Mouse (Mus musculus): ENCODE data around the gene Arf1.
A peak's percentile ranks its signal among the peaks of the same experiment; 100 is the strongest.
"Not testable (repeated sequence)": the region's sequence is repeated elsewhere in the genome, so short reads cannot be mapped to it uniquely, and the experiment has no call there.

Arf1 gene

DNA sequence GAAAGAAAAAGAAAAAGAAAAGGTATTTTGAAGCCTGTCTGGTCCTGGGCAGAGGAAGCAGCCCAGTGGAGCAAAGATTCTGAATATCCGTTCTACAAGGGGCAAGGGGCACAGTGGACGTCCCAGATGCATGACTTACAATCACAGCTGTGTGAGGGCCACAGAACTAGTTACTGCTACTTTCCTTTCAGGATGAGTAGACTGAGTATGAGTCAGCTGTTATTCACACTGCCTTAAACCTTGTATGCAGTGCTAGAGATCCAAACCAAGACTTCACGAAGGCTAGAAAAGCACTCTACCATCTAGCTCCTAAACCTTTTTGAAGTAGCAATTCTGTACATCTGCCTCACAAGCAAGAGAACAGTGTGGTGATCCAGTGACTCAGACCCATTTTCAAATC, 1.8 kb downstream of the Arf1 start:
- no peak for DNase-seq (ENCODE audit: low spot score)

DNA sequence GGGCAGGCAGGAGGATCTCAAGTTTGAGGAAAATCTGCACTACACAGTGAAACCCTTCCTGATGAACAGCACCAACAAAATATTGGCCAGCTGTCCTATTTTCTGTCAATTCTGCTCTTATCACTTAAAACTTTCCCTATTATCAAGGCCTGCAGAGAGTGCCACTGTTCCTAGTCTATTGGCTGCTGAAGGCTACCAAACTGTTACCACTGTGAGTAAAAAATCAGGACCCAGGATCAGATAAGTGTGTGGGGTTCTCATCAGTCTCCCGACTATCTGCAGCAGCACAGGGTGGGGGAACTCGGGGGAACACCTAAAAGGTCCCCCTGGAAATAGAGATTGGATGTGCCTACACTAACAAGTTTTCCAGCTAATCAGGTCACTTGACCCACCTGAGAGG, 2.9 kb downstream of the Arf1 start:
- DNase-seq (ENCODE audit: low spot score): no peak

DNA sequence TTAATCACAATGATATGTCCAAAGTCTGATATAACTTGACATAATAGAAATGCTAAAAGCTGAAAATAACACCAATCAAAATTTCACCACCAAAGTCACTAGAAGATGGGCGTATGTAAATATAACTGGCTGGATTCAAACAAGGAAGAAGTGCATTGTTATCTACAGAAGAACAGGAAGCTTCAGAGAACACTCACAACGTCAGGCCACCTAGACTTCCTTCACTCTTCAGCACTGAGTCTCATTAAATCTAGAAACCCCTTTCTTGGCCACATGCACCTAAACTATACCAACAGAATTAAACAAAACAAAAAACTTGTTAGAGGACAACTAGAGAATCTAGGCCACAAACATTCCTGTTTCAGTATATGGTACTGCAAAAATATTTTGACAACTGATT, 3.6 kb downstream of the Arf1 start:
- no peak for DNase-seq (ENCODE audit: low spot score)

- no peak for DNase-seq (ENCODE audit: low spot score)
Observed at GRCm38 (mm10) chr11:59224025-59224424, 4.0 kb downstream of the Arf1 start.

DNA sequence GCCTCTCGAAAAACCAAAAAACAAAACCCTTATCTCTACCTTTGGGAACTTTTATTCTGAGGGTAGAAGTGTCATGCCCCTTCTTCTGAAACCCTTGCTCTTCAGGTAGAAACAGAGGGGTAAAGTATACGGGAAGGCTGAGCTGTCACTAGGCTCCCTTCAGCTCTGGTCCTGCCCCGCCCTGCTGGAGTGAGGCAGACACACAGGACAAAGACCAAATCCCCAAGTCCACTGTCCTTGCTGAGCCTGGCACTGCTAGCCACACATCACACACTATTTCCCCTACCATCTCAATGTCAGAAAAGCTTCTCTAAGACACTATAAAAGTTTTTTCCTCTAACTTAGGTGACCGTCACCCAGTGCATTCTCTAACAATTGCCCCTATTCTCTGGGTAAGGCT, 5.8 kb downstream of the Arf1 start:
- DNase-seq (ENCODE audit: low spot score): no peak

DNA sequence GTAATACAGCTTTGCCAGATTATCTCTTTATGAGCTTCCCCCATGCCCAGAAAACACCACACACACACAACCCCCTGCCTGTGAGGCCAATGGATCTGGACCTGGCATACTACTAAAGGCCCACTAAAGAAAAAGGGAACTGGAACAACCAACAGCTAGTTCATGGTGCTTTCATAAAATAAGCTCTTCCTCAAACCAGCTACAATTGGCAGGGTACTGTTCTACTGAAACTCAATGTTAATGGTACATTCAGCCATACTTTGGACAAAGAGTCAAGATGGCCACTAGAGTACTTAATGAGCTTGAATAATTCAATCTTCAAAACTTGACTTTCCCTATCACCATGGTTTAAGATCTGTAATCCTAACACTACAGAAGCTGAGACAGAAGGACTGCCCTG, 6.5 kb downstream of the Arf1 start:
- DNase-seq (ENCODE audit: low spot score): no peak

- DNase-seq (ENCODE audit: low spot score): no peak
Observed at GRCm38 (mm10) chr11:59219064-59219463, 9.0 kb downstream of the Arf1 start.

DNA sequence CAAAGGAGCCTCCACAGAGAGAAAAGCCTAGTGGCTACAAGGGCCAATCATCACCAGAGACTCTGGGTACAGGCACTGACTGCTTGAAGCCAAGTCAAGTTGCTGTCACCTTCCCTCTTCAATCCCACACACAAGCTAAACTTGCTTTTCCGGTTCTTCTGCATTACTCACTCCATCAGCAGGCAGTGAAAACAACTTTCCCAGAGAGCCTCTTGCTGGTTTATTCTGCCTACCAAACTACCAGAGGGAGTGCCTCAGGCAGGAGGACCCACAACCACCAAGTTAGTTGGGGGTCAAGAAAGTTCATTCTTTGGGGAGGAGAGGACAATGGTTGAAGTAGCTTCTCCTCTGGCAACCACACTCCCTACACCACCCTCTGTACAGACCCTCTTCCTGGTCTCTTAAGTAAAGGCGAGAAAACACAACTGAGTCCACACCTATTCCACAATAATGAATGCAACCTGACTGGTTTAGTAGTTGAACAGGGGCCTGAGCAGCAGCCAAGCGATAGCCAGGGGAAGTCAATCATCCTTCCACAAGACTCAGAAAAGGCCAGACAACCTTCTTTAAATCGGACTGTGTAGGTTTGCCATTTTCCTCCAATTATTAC, 9.6 kb downstream of the Arf1 start:
- peak; percentile 68 for DNase-seq (ENCODE audit: low spot score)

- no peak for DNase-seq (ENCODE audit: low spot score)
Observed at GRCm38 (mm10) chr11:59216955-59217354, 11.1 kb downstream of the Arf1 start.

GRCm38 (mm10) chr11:59212892-59213494, 15.1 kb downstream of the Arf1 start:
- DNase-seq (ENCODE audit: low spot score): no peak

- DNase-seq (ENCODE audit: low spot score): not testable (repeated sequence)
Observed at GRCm38 (mm10) chr11:59212320-59212719, 15.8 kb downstream of the Arf1 start.

- DNase-seq (ENCODE audit: low spot score): not testable (repeated sequence)
Observed at GRCm38 (mm10) chr11:59211561-59211960, 16.5 kb downstream of the Arf1 start.

GRCm38 (mm10) chr11:59210020-59210419, 18.1 kb downstream of the Arf1 start:
- DNase-seq (ENCODE audit: low spot score): no peak

- DNase-seq (ENCODE audit: low spot score): no peak
Observed at GRCm38 (mm10) chr11:59209580-59209979, 18.5 kb downstream of the Arf1 start.

DNA sequence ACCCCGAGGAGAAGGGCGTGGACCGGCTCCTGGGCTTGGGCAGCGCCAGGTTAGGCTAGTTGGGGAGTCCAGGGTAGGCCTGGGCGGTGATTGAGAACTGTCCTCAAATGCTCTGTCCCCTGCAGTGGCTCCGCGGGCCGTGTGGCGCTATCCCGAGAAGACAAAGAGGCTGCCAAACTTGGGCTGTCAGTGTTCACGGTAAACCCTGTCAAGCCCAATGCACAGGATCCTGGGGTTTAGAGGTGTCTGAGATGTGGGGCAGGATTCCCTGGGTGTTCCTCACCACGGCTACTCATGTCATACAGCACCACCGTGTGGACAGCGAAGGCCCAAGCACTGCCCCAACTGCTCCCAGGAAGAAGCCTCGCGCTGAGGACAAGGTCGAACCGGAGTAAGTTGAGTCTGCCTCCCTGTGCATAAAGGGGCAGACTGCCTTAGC, 19.0 kb downstream of the Arf1 start:
- DNase-seq (ENCODE audit: low spot score): peak; percentile 77

DNA sequence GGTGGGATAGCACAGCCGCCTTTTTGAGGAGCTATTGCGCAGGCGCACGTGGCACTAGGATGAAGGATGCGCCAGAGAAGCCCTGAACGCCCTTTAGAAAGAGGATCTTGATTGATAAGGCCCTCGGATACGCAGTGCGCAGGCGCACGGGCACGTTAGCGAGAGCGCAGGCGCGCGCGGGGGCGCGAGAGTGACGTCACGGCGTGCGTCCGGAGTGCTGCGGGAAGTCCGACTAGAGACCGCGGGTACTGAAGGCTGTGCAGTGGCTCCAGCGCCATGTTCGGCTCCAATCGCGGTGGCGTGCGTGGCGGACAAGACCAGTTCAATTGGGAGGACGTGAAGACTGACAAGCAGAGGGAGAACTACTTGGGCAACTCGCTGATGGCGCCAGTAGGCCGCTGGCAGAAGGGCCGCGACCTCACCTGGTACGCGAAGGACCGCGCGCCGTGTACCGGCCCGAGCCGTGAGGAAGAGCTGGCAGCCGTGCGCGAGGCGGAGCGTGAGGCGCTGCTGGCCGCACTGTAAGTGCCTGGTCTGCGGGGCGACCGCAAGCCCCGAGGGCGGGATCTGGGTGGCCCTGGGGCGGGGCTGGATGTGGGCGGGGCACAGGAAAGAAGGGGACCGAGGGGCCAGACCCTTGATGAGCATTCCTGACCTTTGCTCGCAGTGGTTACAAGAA, 19.8 kb downstream of the Arf1 start, which contains the start of gene 2310033P09Rik:
Gene 2310033P09Rik, plus strand, starts transcription at position 169 of the 679 bp plus-strand sequence.
- DNase-seq (ENCODE audit: low spot score): peak; percentile 92

- DNase-seq (ENCODE audit: low spot score): peak; percentile 96
Observed at GRCm38 (mm10) chr11:59202081-59202995, 25.7 kb downstream of the Arf1 start, which contains the start of gene Mrpl55. TSS of gene Mrpl55 (plus strand) at chr11:59202486.

DNA sequence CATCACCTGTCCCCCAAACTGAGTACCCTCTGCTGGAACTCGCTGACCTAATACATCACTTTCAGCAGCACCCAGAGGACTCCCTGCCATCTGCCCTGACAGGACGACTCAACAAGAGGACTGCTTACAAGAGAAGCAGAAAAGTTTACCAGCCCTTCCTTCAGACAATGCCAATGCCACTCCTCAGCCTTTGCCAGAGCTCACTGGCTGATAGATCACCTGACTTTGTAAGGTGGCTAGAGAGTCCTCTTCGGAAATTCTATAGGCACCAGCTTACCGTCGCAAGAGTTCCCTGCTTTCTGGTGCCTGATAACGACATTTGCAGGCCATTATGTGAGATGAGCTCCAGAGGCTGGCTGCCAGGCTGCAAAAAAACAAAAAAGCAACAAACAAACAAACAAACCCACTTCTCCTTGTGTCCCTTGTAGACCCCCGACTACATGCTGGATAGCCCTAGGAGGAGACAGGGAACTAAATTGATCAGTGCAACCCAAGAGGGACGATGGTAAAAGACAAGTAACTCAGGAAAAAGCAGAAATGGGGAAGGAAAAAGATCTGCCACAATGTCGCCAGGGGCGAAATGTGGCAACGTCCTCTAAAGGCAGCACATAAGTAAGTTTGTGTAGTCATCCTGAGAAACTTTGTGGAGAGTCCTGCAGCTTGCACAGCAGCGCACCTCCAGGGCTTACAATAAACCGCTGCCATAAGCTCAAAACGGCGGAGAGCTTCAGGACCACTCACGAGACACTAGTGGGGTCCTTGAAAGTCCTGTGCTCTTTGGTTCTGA, 26.7 kb downstream of the Arf1 start:
- no peak for DNase-seq (ENCODE audit: low spot score)

DNA sequence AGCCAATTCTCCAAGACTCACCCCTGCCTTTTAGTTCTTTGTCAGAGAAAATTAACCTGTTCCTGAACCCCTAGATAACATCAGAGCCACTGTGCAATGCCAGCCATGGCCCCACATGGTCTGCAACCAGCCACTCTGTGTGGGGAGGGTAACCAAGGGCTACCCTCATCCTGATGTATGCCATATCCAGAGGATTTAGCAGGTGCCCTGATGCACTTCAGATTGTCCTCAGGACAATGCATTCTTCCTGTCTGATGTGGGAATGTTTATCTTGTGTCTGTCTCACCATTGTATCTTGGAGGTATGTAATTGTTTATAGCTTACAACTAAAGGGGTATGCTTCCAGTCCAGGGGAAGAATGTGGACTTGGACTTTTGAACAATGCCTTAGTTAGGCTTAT, 31.8 kb downstream of the Arf1 start:
- no peak for DNase-seq (ENCODE audit: low spot score)

DNA sequence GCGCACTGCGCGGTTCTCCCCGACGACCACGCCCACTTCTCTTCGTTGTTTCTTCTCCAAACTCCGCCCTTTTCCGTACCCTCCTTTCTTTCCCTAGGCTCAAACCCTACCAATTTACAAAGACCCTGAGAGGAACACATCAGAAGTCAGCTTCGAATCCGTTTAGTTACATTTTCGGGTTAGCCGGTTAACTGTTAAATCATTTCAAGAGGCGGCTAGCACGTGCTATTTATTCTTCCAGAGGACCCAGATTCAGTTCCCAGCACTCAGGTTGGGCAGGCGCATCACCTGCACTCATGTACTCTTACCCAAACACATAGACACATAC, 36.0 kb downstream of the Arf1 start, which contains the start of gene Guk1:
Gene Guk1, minus strand, starts transcription at position 154 of the 328 bp plus-strand sequence.
- no peak for DNase-seq (ENCODE audit: low spot score)

All from urinary bladder, postnatal 14 days (tissue).